Mouse (Mus musculus) layer of hippocampus, adult 9-10 months (tissue): ENCODE measurements around the gene Anapc16.
"Not testable (repeated sequence)": the region's sequence is repeated elsewhere in the genome, so short reads cannot be mapped to it uniquely, and the experiment has no call there.

ENCODE experiments used
- DNase-seq: peaks from one replicate; pipeline ENCODE4 v3.0.0; 2022; ENCODE audit warnings: low spot score

Gene Anapc16

DNA sequence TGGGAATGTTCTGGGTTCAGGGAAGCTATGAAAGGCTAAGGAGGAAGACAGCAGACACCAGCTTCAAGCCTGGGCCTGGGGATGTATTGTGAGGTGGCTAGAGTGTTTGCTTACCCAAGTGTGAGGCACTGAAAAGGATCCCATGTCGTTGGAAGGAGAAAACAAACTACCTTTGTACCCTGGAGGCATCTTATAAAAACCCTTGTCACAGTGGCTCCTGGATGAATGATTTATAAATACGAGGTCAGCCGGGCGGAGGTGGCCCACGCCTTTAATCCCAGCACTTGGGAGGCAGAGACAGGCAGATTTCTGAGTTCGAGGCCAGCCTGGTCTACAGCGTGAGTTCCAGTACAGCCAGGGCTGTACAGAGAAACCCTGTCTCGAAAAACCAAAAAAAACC is 1.3 kb downstream of the Anapc16 start:
- not testable (repeated sequence) for DNase-seq

DNA sequence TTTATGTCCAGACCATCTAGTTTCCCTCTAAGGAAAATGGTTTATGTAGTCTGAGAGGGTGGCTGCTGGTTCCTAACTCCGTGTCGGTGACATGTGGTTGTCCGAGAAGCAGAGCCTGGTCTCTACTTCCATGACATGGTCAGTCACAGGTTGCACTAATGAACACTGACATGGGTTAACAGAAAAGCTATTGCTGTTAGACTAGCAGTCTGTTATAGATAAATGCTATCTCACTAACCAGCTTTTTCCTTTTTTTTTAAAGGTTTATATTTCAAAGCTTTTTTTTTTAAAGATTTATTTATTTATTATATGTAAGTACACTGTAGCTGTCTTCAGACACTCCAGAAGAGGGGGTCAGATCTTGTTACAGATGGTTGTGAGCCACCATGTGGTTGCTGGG is 3.9 kb downstream of the Anapc16 start:
- DNase-seq: no peak

DNA sequence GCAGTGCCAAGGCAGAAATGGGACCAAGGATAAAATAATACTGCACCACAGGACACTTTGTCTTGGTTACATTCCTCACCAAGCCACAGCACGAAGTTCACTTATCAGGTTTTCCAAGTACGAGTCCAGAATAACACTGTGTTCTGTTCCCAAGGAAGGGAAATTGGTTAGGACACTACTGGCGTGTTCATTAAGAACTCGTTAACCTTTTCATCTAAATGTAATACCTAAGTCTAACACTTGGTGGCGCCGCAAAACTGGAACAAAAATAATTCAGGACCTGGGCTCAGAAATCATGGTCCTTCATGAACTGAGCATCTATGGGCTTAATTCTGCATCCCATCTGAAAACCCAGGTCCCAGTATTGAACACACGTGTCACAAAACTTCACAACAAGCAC is 5.3 kb downstream of the Anapc16 start:
- peak; percentile 86 for DNase-seq

DNA sequence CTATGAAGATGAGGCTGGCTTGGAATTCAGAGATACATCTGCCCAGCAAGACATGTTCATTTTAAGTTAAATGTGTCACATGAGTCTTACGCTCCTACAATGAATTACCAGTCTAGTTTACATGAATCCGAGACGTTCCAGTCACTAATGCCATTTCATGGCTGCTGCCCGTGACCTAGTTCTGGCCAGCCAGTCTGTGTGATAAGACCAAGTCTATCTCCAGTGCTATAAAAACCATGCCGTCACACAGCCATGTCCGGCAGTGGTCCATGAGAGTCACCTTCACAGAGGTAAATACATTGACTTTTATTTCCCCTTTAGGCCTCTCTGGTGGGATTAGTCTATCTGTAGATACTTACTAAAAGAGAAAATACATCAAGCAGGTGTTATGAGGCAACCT is 7.0 kb downstream of the Anapc16 start:
- no peak for DNase-seq

DNA sequence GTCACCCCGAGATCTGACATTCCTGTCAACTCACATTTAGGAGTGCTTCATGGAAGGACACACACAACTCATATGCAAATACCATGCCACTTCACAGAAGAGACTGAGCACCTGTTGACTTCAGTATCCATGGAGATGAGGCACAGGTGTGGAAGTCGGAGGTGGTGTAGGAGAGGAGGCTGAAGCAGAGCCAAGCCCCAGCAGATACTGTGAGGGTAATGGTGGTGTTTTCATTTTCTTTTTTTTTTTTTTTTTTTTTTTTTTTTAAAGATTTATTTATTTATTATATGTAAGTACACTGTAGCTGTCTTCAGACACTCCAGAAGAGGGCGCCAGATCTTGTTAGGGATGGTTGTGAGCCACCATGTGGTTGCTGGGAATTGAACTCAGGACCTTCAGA is 9.1 kb downstream of the Anapc16 start:
- DNase-seq: not testable (repeated sequence)

DNA sequence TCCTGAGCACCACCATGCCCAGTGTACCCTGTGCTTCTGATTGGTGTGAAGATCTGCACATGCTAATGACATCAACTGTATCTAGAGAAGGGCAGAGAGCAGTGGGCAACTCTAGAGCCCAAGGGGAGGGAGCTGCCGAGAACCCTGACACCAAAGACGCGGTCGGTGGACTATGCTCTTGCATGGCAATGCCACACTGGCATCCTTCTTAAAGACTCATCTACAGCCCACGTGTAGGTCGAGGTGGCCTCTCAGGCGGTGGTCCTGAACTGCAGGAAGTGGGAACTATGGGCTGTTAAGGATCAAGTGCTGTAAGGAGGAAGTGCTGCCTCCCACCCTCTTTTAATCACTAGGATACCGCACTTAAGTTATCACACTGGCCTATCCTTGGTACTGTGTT is 10.9 kb downstream of the Anapc16 start:
- DNase-seq: no peak

DNA sequence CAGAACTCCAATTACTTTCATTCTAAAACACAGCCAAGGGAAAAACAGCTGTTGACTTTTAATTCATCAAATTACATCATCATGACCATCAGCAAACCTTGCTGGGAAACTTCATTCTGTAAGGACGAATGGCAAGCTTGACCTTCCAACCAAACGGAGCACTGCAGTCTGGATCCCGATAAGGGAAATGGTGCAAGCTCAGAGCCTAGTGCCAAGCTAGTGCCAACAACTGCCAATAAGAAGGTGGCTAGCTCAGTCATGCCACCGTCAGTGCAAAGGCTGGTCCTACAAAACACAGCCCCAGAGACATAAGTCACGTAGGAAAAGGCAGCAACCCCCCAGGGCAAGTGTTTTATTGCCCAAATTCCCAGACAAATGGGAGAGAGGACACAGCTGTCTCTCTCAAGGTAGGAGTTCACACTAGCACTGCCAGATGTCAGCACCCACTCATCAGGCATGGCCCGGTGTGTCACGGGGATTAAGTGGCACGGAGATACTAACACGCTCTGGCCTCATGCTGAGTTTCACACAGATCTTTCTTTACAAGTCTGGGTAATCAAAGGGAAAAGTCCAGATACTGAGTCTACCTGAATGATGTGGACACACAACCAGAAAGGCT is 11.6 kb downstream of the Anapc16 start:
- no peak for DNase-seq

DNA sequence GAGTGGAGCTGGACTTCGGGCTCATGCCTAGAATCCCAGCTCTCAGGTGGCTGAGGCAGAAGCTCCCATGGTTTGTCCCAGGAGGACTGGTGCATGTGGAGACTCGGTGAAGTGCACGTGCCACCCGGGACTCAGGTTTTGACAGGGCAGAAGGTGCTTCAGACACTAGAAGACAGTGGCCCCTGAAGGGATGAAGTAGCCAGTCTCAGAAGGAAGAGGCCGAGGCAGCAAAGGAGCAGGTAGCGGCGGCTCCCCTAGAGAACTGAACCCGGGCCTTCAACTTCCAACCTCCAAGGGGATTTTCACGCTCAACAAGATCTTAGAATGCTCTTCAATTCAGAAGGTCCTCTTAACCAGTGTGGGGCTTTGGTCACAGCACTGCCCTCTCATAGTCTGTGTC is 12.5 kb downstream of the Anapc16 start:
- DNase-seq: no peak

DNA sequence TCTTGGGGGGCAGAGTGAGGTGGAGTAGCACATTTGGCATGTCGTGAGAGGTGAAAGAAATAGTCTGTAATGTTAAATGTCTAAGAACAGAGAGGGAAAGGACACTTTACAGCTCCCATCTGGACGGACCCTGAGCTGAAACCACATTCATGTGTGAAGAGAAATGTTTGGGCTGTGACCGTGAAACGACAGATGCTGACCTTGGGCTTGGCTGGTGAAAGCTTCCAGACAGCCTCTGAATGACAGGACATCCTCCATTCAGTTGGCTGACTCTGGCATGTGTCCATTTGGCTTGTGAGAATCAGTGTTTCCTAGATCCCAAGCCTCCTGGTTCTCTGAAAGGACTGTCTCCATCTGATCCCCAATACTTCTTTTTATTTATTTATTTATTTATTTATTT is 14.9 kb downstream of the Anapc16 start:
- no peak for DNase-seq

DNA sequence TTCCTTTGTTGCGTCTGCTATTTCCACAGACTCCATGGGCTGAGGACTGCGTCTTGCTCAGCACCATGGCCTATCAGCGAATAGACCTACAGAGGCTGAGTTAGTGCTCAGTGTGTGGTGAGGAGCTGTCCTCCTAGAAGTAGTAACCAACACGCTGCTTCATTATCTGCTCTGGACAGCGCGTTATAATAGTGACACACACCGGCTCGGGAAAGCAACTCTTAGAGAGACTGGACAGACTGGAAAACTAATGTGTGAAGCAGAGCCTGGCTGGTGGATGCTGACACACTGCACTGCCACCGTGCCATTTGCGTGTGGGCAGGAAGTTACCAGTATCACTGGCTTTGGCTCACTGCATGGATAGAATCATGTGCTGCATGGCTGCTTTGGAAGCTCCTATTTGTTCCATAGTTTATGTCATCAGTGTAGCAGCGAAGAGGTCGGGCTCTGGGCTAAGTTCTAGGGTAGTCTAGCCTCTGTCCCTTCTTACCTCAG is 20.5 kb downstream of the Anapc16 start:
- DNase-seq: no peak

DNA sequence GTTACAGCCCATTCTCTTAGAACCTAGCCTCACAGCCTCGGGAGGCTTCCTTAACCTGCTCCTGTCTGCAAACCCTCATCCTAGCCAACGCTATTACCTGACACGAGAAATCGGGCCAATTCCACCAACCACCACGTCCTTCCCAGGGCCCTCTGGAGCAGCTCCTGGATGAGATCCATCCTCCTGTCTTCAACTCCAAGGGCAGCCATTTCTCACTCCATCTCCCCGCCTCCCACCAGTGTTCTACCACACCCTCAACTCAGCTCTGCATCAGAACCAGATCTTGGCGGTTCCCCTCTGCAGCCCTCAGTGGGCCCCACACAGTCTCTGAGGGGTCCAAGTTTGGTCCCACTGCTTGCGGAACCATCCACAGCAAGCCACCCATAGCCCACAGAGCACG is 21.1 kb downstream of the Anapc16 start:
- no peak for DNase-seq

DNA sequence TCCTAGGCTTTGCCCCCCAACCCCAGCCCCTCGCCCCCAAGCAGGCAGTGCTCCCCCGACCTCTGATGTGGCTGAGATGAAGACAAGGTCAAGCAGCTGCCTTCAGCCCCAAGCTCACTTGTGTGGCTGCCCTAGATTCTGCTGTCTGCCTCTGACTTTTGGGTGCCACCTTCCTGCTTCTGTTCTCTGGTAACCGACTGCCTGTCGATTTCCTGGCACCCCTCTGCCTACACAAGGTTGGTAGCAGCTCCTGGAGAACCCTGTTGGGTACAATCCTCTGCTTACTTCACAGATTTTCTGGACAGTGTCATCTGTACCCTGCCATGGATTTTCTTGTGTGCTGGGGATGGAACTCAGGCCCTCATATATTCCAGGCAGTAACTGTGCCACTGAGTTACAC is 21.6 kb downstream of the Anapc16 start:
- DNase-seq: no peak

DNA sequence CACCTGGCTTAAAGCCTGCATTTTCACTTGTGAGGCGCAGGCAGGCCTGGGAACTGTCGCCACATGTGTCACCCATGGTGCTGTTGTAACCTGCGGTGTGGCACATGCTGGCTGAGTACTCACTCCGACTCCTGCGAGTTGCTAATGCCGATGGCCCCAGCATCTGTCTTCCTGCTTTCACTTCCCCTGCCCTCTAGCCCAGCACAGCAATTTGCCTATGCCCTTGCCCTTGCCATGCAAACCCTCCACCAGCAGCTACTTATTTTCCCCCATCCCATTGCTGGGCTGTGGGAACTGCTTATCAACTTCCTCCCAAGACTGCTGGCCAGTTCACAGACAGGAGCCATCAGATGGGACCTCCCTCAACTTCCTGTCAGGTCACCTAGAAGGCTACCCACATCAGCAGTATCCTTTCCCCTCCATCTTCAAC is 22.1 kb downstream of the Anapc16 start:
- no peak for DNase-seq

DNA sequence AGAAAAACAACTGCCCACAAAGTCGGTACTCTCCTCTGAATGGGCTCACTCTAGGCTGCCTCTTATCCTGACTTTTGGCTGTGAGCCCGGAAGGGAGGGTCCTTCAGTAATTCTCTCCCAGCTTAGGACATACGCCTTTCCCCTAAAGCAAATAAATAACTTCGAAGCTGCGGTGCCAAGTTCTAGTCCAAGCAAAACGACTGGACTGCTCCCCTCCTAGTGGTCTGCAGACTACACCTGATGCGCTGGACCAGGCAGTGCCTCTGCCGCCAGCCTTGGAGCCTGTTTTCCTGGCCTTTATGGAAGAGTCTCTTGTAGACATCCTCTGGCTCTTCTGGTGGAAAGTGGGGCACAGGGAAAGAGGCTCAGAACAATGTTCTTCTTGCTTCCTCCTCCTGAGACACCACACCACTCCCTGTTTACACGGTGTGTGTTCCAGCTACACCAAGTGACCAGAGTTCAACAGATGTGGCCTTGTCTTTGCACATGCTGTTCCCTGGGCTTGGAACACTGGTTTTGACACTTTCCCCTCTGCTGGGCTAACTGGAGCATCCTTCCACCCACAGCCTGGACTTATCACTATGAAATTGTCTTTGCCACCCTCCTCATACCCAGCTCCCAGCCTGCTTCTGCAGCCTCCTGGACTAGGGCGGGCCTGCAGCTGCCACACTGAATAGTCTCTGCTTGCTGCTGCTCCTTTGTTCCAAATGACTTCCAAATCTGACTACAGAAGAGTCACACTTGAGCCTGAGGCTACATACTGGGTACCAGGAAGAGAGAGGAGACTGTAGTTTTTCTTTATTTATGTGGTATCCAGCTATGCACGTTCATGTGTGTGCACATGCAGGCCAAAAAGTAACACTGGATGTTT is 23.8 kb downstream of the Anapc16 start:
- DNase-seq: no peak

DNA sequence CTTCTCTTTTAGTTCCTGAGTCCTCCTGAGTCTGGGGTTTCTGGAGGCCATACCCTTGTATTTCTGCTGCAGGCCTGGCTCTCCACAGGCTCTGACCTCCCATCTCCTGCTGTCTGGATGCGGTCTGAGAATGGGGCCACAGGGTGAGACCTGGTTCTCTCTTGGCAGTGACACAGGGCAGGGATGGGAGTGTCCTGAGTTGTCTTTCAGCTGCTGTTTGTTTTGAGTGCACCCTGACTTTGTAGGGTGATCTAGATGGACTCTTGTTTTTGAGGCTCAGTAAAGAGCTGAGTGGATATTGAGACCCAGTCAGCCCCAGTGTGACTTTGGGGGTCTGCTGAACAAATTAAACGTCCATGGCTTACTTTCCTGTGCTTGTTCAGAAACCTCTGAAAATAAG is 24.5 kb downstream of the Anapc16 start:
- no peak for DNase-seq

DNA sequence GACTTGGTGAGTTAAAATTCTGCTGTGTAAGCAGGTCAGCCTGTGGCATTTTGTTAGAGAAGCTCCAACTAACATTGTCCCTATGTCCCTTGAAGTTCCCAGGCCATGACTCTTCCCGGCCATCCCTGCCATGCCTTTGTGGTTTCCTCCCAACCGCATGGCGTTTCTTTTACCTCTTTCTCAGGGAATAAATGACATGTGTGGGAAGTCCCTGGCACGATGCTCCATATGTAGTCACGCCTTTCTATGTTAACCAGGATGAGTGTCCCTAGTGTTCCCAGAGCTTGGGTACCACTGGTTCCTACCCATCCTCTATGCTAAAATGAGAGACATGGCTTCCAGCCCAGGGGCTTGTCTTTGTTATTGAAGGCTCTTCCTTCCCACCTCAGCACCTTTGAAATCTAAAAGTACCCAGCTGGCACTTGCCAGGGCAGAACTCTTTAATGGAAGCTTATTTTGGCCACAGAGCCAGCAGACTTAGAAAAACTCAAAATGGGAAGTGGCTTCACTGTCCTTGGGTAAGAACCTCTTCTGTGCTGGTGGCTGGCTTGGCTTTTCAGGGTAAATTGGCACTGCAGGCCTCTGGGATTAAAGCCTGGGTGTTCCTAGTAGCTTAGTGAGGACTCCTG is 25.1 kb downstream of the Anapc16 start:
- no peak for DNase-seq

DNA sequence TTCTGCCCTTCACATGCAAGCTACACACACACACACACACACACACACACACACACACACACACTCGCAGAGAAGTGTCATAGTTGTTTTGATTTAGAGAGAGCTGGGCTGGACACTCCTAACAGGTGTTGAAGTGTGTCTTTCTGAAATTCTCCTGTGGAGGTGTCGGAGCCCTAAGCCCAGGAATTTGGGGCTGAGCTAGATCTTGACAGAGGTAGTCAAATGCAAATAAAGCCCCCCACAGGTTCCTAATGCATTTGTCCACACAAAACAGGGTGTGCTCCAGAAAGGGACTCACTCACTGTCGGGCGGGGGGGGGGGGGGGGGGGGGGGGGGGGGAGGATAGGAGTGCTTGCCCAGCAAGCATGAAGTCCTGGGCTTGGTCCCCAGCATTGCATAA is 25.8 kb downstream of the Anapc16 start:
- no peak for DNase-seq

DNA sequence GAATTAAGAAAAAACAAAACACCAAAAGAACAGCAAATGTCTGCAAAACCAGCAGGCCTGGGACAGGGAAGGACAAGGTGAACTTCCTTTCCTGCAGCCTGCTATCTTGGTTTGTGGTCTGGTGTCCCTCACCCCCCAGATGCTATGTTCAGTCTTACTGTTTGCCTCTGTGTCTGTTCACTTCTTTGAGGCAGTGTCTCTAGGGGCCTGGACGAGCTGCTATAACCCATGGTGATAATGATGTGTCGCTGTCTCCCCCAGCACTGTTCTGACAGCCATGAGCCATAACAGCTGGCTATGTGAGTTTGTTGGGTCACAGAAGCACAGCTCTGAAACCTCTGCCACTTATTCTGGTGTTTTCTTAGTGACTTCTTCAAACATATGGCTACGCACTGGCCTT is 28.1 kb downstream of the Anapc16 start:
- DNase-seq: no peak

DNA sequence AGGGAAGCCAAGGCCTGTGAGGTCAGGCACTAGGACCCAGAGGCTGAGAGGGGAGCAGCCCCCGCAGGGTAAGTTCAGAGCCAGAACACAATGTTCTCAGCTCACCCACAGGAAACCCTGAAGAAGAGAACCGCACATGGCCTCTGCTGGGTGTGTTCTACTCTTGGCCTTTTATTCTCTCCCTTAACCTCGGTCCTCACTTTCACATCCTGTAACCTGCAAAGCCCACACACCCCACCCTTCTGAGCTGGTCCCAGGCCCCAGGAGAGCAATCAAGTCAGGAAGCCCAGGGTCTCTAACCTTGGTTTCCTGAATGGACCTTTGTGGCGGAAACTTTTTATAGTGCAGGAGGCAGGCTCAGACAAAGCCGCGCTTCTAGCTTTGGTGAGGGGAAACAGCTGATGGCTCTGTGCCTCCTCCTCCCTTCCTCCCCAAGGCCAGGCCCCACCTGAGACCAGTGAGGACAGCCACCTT is 28.7 kb downstream of the Anapc16 start:
- DNase-seq: no peak

DNA sequence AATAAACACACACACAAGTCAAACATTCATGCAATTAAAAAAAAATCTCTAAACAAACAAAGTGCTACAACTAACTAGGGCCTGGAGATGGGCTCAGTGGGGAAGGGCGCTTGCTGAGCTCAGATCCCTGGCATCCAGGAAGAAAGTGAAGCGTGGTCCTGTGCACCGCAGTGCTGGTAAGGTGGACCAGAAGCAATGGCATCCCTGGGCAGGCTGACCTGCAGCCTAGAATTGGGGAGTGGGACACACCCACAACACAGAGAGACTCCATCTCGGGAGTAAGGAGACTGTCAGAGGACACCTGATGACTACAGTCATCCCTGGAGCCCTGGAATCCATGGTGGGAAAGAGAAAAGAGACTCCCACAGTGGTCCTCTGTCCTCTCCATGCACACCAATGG is 29.5 kb downstream of the Anapc16 start:
- no peak for DNase-seq

DNA sequence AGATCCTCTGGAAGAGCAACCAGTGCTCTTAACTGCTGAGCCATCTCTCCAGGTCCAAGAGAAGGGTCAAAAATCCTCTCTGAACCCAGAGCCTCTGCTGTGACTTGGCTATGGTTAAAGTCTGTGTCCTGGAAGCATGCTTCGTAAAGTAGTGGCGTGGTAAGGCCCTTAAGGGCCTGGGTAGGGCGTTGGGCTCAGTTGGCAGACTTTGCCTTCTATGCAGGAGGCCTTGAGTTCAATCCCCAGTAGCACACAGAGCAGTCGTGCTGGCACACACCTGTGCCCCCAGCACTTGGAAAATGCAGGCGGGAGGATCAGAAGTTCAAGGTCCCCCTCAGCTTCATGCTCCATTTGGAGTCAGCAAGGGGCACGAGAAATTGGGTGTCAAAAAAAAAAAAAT is 29.9 kb downstream of the Anapc16 start:
- DNase-seq: no peak

DNA sequence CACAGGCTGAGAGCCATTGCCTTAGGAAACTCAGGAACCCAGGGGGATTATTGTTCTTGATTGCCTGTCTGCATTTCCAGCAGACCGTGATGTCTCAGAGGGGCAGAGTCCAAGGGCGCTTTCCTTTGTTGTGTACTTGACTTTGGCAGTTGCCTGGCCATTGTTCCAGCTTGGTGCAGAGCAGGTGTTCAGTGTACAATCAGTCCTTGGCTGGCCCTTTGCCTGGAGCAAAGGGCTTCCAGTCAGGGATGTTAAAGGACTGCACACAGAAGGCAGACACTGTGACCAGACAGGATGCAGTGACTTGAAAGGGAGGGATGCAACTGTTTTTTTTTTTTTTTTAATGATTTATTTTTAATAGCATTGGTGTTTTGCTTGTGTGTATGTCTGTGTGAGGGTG is 30.4 kb downstream of the Anapc16 start:
- no peak for DNase-seq

DNA sequence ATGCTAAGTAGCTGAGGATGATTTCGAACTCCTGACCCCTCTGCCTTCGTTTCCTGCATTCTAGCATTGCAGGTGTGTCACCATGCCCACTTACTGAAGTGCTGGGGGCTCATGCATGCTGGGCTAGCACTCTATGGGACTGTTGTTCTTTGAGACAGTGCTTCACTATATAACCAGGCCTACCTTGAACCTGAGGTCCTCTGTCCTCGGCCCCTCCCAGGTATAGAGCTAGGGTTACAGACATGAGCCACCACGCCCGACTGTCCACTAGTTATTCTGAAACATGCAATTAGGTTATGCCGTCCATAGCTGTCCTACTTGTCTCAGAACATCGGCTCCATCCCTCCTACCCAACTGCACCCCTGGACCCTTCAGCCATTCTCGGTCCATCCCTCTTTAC is 31.1 kb downstream of the Anapc16 start:
- no peak for DNase-seq
